Mouse (Mus musculus) brain, embryonic 14.5 days (tissue): ENCODE measurements around the gene Poglut1. TPM values are rescaled to one million over a fixed set of nuclear protein-coding genes. Genes with fewer than 3 reads are reported as not detected.

Experiments
- DNase-seq: peaks from one replicate; pipeline ENCODE4 v3.0.0-alpha.2; 2011; ENCODE audit warnings: low read depth
- CTCF ChIP-seq: fragments of 200-500 bp; IDR thresholded peaks from 2 replicates; pipeline ENCODE4 v1.5.1; 2012; ENCODE audit warnings: inconsistent platforms, mild to moderate bottlenecking, moderate library complexity, borderline replicate concordance; ENCODE audit not compliant: insufficient read depth, insufficient read length; ENCODE audit errors: extremely low read depth
- POLR2A ChIP-seq: fragments of 200-500 bp; IDR thresholded peaks from 2 replicates; pipeline ENCODE4 v1.6.1; 2012; ENCODE audit warnings: mild to moderate bottlenecking, inconsistent platforms, borderline replicate concordance; ENCODE audit not compliant: poor library complexity, insufficient read depth, insufficient read length, severe bottlenecking; ENCODE audit errors: extremely low read depth
- polyA plus RNA-seq: library from polyadenylated mRNA; depleted of rRNA; stranded (reverse); fragments of >200 nt; gene quantifications from 2 replicates; pipeline ENCODE4 v1.2.3, GENCODE M21; 2012

Poglut1 gene
- polyA plus RNA-seq, 1 experiment: 60.4 TPM

DNA sequence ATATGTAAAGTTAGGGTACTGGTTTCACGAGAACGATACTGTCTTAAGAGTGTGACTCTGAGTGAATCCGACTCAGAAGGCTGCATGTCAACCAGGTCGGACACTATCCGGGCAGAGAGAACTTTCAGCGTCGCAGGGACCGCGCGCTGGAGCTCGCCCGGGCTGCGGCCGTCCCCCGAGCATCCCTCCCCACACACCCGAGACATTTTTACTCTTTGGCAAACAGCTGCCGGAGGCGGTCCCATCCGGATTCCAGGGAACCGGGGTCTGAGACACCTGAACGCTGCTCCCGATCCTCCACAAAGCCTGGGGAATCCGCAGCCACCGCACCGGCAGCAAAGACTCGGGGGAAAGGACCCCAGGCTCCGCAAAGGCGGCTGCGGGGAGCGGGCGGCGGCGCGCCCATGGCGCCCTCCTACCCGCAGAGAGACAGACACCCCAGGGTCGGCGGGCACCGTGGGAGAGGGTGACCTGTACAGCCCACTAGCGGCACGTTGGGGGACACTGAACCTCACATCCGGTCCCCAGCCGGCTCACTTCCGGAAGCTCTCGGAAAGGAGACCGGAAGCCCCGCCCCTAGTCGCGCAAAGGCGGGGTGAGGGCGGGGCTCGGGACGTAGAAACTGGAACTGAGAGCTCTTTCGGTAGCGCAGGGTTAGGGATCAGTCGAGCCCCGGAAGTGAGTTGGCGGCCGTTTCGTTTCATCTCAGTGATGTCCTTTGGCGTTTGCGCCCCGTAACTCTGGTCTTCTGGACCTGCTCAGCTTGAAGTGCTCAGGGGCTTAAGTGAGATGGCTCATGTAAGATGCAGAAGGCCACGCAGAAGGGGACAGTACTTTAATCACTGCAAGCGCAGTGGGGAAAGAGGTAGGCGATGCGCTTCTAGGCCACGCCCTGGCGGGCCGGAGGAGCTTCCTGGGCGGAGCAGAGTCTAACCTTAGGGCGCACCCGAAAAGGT is 27.7 kb downstream of the Poglut1 start, which contains the start of gene Timmdc1:
Timmdc1 (minus strand) TSS at position 535 of the 956 bp plus-strand sequence.
- TF ChIP-seq POLR2A (peak; percentile 52; the same call in 1 of the 2 replicates), CTCF (peak; percentile 10; the same call in 1 of the 2 replicates)
- DNase-seq: peak; percentile 98

DNA sequence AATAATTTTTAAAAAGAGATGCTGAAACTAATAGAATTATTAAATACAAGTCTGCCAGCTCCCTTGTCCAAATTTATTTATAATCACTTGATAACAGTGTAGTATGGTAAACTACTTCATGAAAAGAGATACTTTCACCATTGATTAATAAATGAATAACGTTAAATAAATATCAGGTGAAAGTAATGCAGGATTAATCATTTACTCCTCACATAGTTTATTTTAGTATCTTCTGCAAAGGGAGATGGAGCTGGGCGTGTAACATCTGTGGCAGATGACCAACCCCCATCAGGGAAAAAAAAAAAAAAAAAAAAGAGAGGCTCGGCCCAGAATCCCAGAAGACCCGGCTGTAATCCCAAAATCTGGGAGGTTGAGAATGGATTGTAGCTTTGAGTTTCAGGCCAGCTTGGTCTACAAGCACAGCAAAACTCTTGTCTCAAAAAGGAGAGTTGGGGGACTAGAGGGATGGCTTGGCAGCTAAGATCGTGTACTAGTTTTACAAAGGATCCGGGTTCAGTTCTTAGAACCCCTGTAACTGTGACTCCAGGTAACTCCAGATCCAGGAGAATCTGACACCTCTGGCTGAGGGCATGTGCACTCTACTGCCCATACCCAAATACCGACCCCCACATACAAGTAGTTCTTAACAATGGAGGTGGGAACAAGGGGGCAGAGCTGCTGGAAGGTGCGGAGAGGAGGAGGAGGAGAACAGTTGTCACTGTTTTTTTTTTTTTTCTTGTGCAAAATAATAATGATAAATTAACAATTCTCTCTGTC is 28.7 kb downstream of the Poglut1 start:
- DNase-seq: no peak
- no peak for TF ChIP-seq POLR2A
- no peak for TF ChIP-seq CTCF

DNA sequence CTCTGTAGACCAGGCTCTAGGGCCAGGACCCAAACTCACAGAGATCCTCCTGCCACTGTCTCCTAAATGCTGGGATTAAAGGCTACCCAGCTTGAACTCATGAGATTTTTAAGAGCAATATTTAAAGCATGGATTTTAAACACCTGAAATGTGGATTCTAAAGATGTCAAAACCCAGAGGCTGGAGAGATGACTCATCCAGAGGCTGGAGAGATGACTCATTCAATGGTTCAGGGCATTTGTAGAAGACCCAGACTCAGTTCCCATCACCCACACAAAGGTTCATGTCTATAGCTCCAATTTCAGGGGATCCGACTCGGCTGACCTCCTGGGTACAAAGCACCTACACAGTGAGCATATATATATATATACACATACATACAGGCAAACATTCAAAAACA is 30.9 kb downstream of the Poglut1 start:
- DNase-seq: no peak

DNA sequence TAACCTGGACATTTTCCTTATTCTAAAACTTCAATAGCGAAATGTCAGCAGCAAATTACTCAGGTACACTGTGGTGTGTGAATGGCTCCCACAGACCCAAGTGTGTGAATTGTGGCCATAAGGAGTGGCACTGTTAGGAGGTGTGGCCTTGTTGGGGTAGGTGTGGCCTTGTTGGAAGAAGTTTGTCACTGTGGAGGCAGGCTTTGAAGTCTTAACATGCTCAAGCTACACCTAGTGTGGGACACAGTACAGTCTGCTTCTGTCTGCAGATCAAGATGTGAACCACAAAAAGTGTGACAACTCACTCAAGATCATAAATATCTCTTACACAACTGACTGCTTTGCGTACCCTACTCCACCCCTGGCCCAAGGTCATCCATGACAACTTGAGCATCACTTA is 39.2 kb downstream of the Poglut1 start:
- no peak for DNase-seq
- TF ChIP-seq CTCF: no peak
- TF ChIP-seq POLR2A: no peak

More for the DNA sequence above, 30.9 kb downstream of the Poglut1 start:
- TF ChIP-seq CTCF (no peak), POLR2A (no peak)

DNA sequence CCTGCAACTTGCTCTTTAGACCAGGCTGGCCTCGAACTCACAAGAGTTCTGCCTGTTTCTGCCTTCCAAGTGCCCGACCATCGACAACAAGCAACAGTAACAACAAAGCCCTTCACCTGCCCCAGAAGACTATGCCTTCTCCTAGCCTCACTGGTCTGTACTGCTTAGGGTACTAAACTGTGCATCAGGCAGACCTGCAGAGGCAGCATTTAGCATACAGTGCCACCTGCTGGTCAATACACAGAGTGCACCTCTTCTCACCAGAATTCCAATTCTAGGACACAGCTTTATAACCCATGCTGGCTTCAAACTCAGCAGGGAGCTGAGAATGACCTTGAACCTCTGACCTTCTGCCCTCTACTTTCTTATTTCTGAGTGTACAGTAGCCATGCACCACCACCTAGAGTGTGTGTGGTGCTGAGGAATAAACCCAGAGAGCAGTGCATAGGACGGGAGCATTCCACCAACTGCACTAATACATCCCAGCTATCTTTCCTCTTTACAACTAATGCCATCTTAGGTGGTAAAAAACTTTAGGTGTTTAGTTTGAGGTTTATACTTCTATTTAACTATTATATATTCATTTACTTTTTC is 43.9 kb downstream of the Poglut1 start:
- DNase-seq: peak; percentile 83
- TF ChIP-seq POLR2A: no peak
- peak; percentile 87; the same call in 1 of the 2 replicates for TF ChIP-seq CTCF

DNA sequence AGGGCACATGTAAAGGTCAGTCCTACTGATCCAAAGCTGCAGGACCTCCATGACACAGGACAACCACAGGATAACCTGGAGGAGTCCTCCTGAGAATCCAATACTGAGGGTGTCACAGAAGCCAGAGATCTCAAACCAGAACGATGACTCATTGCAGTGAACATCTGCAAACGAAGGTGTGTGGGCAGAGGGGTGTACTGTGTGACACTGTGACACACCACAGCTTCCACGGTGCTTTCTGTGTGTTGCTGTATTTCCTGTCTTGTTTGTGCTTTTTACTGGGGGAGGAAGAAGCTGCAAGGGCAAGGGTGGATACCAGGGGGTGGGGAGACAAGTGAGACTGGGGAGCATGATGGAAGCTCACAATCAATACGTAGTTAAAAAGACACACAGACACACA is 46.5 kb downstream of the Poglut1 start:
- TF ChIP-seq POLR2A (no peak), CTCF (no peak)
- no peak for DNase-seq

DNA sequence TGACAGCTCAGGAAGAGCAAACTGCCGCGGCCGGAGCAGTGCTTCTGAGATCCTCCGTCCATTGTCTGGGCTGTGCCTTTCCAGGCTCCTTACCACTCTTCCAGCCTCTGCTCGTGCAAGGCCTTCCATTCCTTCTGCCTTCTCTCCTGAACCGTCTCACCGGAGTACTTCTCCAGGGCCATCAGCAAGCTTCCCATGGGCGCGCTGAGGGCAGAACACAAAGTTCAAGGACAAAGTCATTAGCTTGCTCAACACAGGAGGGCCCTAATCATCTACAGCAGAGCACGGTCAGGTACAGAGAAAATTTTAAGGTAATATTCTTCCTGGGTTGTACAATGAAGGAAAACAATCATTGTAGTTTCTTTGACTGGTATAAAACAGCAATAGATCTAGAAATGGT is 47.6 kb downstream of the Poglut1 start:
- TF ChIP-seq POLR2A (no peak), CTCF (no peak)
- no peak for DNase-seq

DNA sequence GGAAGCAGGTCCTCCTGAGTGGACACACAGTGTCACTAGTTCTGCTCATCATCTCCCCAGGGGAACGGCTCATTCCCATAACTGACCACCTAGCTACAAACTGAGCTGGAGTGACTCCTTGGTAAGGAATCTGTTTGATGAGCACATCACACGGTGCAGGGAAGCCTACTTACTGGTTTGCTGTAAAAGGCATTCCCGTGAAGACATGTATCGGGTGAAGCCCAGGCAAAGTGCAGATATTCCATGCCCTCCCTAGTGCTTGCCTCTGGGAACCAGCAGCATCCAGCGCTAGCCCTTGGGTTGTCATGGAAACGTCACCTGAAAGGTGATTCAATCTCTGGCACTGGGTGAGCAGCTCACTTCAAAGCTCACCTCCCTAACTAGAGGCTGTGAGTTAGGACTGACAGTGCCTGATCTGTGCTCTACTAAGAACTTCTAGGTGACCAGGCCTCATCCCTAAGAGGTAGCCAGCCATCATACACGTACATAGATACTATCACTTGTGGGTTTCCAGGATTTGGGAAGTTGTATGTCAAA is 53.4 kb downstream of the Poglut1 start:
- no peak for DNase-seq

DNA sequence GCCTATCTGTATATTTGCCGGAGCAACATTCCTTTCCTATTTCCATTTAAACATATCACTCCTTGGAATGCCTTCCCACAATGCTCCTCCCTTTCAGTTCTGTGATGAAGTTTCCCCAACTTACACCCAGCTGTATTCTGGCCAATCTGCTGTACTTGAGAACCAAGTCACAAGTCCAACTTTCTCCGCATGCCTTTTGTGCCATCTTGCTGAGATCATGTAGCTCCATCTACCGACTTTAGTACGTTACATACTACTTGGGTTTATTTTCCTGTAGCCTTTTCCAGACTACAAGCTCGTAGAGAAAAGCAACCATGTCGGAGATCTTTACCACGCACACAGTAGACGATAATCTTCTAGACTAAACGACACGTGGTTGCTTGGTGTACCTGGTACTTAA is 56.2 kb downstream of the Poglut1 start:
- no peak for TF ChIP-seq CTCF
- no peak for TF ChIP-seq POLR2A
- peak; percentile 31 for DNase-seq

More for the DNA sequence above, 53.4 kb downstream of the Poglut1 start:
- no peak for TF ChIP-seq POLR2A
- no peak for TF ChIP-seq CTCF

DNA sequence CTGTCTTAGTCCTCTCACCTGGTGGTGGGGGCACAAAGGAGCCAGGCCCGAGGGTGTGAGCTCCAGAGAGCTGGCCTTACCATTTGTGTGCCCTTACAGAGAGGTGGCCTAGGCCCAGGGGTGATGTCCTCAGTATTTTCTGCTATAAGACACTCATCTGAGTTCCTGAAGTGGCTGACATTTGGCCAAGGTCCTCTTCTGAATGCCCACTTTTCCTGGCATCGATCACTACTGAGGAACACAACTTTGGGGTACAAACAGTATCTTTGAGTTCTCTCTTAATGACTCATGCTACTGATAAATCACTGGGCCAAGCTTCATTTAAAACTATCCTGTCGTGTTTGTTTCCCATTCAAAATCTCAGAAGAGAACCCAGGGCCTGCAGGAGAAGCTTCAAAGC is 57.5 kb downstream of the Poglut1 start:
- TF ChIP-seq CTCF: no peak
- no peak for TF ChIP-seq POLR2A

DNA sequence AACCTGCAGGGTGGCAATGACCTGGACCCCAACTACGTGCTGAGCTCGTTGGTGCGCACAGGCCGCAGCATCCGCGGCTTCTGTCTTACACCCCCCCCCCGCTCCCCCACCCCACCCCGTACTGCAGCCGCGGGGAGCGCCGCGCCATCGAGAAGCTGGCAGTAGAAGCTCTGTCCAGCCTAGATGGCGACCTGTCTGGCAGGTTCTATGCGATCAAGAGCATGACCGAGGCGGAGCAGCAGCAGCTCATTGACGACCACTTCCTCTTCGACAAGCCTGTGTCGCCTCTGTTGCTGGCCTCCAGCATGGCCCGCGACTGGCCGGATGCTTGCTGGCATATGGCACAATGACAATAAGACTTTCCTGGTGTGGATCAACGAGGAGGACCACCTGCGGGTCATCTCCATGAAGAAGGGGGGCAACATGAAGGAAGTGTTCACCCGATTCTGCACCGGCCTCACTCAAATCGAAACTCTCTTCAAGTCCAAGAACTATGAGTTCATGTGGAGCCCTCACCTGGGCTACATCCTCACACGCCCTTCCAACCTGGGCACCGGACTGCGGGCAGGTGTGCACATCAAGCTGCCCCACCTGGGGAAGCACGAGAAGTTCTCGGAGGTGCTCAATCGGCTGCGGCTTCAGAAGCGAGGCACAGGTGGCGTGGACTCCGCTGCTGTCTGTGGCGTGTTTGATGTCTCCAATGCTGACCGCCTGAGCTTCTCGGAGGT is 66.3 kb downstream of the Poglut1 start:
- TF ChIP-seq POLR2A (no peak), CTCF (no peak)
- no peak for DNase-seq

More for the DNA sequence above, 57.5 kb downstream of the Poglut1 start:
- no peak for DNase-seq
